Mouse (Mus musculus) limb, embryonic 12.5 days (tissue): Measurements from ENCODE around the gene Sacm1l. TPM values are rescaled to one million over a fixed set of nuclear protein-coding genes. Genes with fewer than 3 reads are reported as not detected.
A peak's percentile ranks its signal among the peaks of the same experiment; 100 is the strongest.

Experiments
- ATAC-seq: fragments of 200-750 bp; cut with Nextera tagmentation; 2 replicates; pipeline ENCODE4 v1.8.0; 2017; ENCODE audit warnings: low read depth, moderate TSS enrichment; ENCODE audit not compliant: insufficient number of reproducible peaks, insufficient read depth, low FRiP score, low TSS enrichment
- H3K27ac ChIP-seq: fragments of 300-500 bp; sonication (generic); 2 replicates; pipeline ENCODE4 v1.5.1; 2016; ENCODE audit warnings: mild to moderate bottlenecking, moderate library complexity
- H3K27me3 ChIP-seq: fragments of 300-500 bp; sonication (generic); 2 replicates; pipeline ENCODE4 v1.6.1; 2016; ENCODE audit warnings: mild to moderate bottlenecking, moderate library complexity
- H3K36me3 ChIP-seq: fragments of 300-500 bp; sonication (generic); 2 replicates; pipeline ENCODE4 v1.6.1; 2016; ENCODE audit warnings: mild to moderate bottlenecking, moderate library complexity
- H3K4me1 ChIP-seq: fragments of 300-500 bp; sonication (generic); replicated peaks from 2 replicates; pipeline ENCODE4 v1.6.1; 2016
- H3K4me2 ChIP-seq: fragments of 300-500 bp; sonication (generic); 2 replicates; pipeline ENCODE4 v1.6.1; 2016; ENCODE audit warnings: mild to moderate bottlenecking, moderate library complexity
- H3K4me3 ChIP-seq: fragments of 300-500 bp; sonication (generic); replicated peaks from 2 replicates; pipeline ENCODE4 v1.5.1; 2016; ENCODE audit warnings: mild to moderate bottlenecking
- H3K9ac ChIP-seq: fragments of 300-500 bp; sonication (generic); replicated peaks from 2 replicates; pipeline ENCODE4 v1.6.1; 2016; ENCODE audit warnings: mild to moderate bottlenecking, moderate library complexity
- H3K9me3 ChIP-seq: fragments of 300-500 bp; sonication (generic); 2 replicates; pipeline ENCODE4 v1.6.1; 2016; ENCODE audit warnings: mild to moderate bottlenecking, moderate library complexity
- WGBS: fragments of 180-500 bp; shearing (Covaris S2); methylation state at CpG from one replicate; pipeline ENCODE4 v1.1.7; 2016; 5-methylcytosine and 5-hydroxymethylcytosine counted together
- polyA plus RNA-seq: library from polyadenylated mRNA; unstranded; fragments of >200 nt; fragmentation: Nextera tagmentation; extraction: Ambion mirVana; gene quantifications from 2 replicates; pipeline ENCODE4 v1.2.1, GENCODE M21; 2016

The Sacm1l gene
- polyA plus RNA-seq, 1 experiment from 2014 or later, result 50.1 TPM

GRCm38 (mm10) chr9:123491917-123492585 is 37.5 kb upstream of the Sacm1l start:
- Histone ChIP-seq H3K9me3 (no peaks in the 10 kb centered on the region), H3K4me3 (no peak overlapping the region), H3K4me2 (0 out of 2 replicates have a peak overlapping the region, but pooled peaks have one; percentile 13), H3K27me3 (no peaks in the 10 kb centered on the region), H3K36me3 (peaks cover 9% of the 10 kb centered on the region; the same call in 1 of the 2 replicates), H3K4me1 (peaks cover 58% of the 10 kb centered on the region), H3K9ac (no peak overlapping the region), H3K27ac (peak overlapping the region; percentile 81)
- peak; percentile 79; the same call in 1 of the 2 replicates for ATAC-seq
- WGBS, result 73% methylated on average over 9 of the region's 9 CpGs

DNA sequence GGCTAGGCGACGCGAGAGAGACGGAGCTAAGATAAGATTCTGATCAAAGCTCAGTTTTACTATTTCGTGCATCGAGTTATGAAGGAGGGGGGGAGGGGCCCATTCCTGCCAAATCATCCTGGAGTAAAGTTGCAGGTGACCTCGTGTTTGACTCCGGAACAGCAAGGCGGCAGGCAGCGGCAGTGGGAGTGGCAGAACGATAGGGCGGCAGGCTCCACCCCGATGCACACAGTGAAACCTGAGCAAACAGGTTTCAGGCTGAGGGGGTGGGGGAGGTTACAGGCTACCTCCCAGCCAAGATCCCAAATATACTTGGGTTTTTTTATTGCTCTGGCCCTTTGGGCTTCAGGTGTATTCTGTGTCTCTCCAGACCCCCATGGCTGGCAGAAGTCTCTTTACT is 32.9 kb upstream of the Sacm1l start:
- 3% methylated on average over 13 of the region's 13 CpGs for WGBS
- H3K4me1 ChIP-seq, result peaks cover 31% of the 10 kb centered on the region
- H3K9ac ChIP-seq, result 0 out of 2 replicates have a peak overlapping the region, but pooled peaks have one; percentile 40
- peak overlapping the region; percentile 19 for H3K4me3 ChIP-seq
- H3K9me3 ChIP-seq, result no peaks in the 10 kb centered on the region
- ATAC-seq, result no peak
- peaks cover 14% of the 10 kb centered on the region for H3K36me3 ChIP-seq
- peak overlapping the region; percentile 47 for H3K4me2 ChIP-seq
- H3K27me3 ChIP-seq, result no peaks in the 10 kb centered on the region
- no peak overlapping the region for H3K27ac ChIP-seq

- Histone ChIP-seq H3K4me2 (no peak overlapping the region), H3K27ac (no peak overlapping the region), H3K9ac (no peak overlapping the region), H3K36me3 (peaks cover 22% of the 10 kb centered on the region), H3K4me3 (no peak overlapping the region), H3K27me3 (no peaks in the 10 kb centered on the region), H3K4me1 (peaks cover 21% of the 10 kb centered on the region), H3K9me3 (no peaks in the 10 kb centered on the region)
- 87% methylated on average over 5 of the region's 5 CpGs for WGBS
- ATAC-seq, result no peak
These were observed 31.7 kb upstream of the Sacm1l start for GRCm38 (mm10) chr9:123497906-123498305.

GRCm38 (mm10) chr9:123500480-123500879 is 29.1 kb upstream of the Sacm1l start:
- 88% methylated on average over 4 of the region's 4 CpGs for WGBS
- Histone ChIP-seq H3K9me3 (no peaks in the 10 kb centered on the region), H3K27me3 (no peaks in the 10 kb centered on the region), H3K36me3 (peaks cover 30% of the 10 kb centered on the region), H3K4me3 (no peak overlapping the region), H3K4me2 (no peak overlapping the region), H3K4me1 (peaks cover 18% of the 10 kb centered on the region), H3K9ac (no peak overlapping the region), H3K27ac (no peak overlapping the region)
- ATAC-seq, result no peak

GRCm38 (mm10) chr9:123503171-123503834 is 26.3 kb upstream of the Sacm1l start:
- ATAC-seq, result no peak
- Histone ChIP-seq H3K9ac (no peak overlapping the region), H3K4me1 (no peaks in the 10 kb centered on the region), H3K36me3 (peaks cover 30% of the 10 kb centered on the region), H3K9me3 (no peaks in the 10 kb centered on the region), H3K27ac (no peak overlapping the region), H3K4me3 (no peak overlapping the region), H3K4me2 (no peak overlapping the region), H3K27me3 (no peaks in the 10 kb centered on the region)
- 85% methylated on average over 5 of the region's 5 CpGs for WGBS

DNA sequence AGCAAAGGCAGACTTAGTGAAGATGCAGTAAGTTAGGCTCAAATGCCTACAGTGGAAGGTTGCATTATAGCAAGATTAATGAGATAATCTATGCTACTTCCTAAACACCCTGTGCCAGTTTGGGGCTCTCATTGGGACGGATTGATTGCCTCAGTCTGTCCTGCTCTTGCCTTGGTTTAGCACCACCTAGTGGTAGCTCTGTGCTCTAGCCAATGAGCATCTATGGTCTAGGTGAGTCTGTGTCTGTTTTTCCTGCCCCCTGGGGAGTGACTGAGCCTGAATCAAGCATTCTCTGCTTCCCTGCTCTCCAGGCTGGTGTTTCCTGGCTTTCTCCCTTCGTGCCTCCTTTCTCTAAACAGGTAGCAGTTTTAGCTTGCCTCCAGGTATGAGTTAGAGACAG is 25.2 kb upstream of the Sacm1l start:
- no peak overlapping the region for H3K4me3 ChIP-seq
- H3K36me3 ChIP-seq, result peaks cover 30% of the 10 kb centered on the region
- H3K9me3 ChIP-seq, result no peaks in the 10 kb centered on the region
- H3K27ac ChIP-seq, result no peak overlapping the region
- H3K27me3 ChIP-seq, result no peaks in the 10 kb centered on the region
- 14% methylated on average over 2 of the region's 2 CpGs for WGBS
- no peaks in the 10 kb centered on the region for H3K4me1 ChIP-seq
- ATAC-seq, result peak; percentile 69; the same call in 1 of the 2 replicates
- no peak overlapping the region for H3K9ac ChIP-seq
- H3K4me2 ChIP-seq, result no peak overlapping the region

DNA sequence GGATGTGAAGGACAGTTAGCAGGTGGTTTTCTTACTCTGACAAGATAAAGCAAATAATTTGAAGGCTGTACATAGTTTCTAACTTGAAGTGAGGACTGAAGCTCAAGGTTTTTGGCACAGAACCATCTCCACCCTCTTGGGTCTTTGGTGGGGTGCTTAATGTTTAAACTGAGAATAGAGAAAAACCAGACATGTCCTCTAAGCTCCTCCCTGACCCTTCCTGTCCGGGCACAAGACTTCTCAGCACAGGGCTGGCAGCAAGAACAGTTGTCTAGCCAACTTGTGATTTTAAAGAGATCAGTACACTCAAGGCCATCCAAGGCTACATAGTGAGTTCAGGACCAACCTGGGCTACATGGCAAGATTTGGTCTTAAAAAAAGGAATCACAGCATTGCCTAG is 24.0 kb upstream of the Sacm1l start:
- peaks cover 33% of the 10 kb centered on the region for H3K36me3 ChIP-seq
- no peaks in the 10 kb centered on the region for H3K9me3 ChIP-seq
- WGBS, result 67% methylated on average over 1 of the region's 1 CpGs
- H3K4me1 ChIP-seq, result no peaks in the 10 kb centered on the region
- H3K9ac ChIP-seq, result no peak overlapping the region
- ATAC-seq, result no peak
- no peak overlapping the region for H3K27ac ChIP-seq
- no peak overlapping the region for H3K4me2 ChIP-seq
- H3K4me3 ChIP-seq, result no peak overlapping the region
- no peaks in the 10 kb centered on the region for H3K27me3 ChIP-seq

DNA sequence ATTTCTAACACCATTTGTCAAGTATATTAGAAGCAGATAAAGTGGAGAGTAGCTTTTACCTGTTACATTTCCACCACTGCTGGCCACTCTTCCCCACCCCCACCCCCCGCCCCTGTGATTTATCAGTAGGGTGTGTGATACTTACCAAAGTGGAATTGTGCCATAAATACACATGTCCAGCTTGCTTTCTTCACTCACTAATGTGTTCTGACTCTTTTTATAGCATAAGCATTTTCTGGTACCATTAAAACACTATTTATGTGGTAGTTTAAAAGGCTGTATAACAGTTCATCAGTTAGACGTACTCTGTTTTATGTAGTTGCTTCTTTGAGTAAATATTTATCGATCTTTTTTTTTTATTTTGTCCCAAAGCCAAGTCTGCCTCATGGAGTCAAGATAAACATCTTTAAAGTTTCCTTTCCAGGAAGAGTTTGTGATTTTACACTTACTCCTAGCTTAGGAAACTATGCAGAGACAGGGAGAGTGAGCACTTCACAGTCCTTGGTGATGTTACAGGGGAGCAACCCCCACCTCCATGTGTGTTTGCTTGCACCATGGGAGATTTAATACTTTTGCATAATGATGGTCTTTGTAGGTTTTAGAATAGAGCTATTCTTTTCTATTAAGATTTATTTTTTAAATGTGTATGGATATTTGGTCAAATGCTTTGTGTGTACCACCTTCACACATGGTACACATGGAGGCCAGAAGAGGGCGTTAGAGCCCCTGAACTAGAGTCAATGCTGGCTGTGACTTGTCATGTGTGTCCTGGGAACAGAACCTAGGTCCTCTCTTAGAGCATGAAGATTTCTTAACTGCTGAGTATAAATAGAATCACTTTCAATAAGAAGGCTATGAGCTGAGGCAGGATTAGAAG is 23.1 kb upstream of the Sacm1l start:
- WGBS, result 59% methylated on average over 4 of the region's 4 CpGs
- no peak for ATAC-seq
- H3K27ac ChIP-seq, result no peak overlapping the region

GRCm38 (mm10) chr9:123507380-123507779 is 22.2 kb upstream of the Sacm1l start:
- no peak overlapping the region for H3K4me3 ChIP-seq
- no peaks in the 10 kb centered on the region for H3K9me3 ChIP-seq
- H3K4me2 ChIP-seq, result no peak overlapping the region
- ATAC-seq, result no peak
- H3K9ac ChIP-seq, result no peak overlapping the region
- peaks cover 41% of the 10 kb centered on the region for H3K36me3 ChIP-seq
- H3K27me3 ChIP-seq, result no peaks in the 10 kb centered on the region
- H3K4me1 ChIP-seq, result no peaks in the 10 kb centered on the region
- H3K27ac ChIP-seq, result no peak overlapping the region
- 82% methylated on average over 2 of the region's 2 CpGs for WGBS

More for the DNA sequence above, 23.1 kb upstream of the Sacm1l start:
- Histone ChIP-seq H3K27me3 (no peaks in the 10 kb centered on the region), H3K4me2 (no peak overlapping the region), H3K9ac (no peak overlapping the region), H3K4me1 (no peaks in the 10 kb centered on the region), H3K9me3 (no peaks in the 10 kb centered on the region), H3K4me3 (no peak overlapping the region), H3K36me3 (peaks cover 35% of the 10 kb centered on the region)

- ATAC-seq, result no peak
- 90% methylated on average over 2 of the region's 2 CpGs for WGBS
- Histone ChIP-seq H3K9me3 (no peaks in the 10 kb centered on the region), H3K4me3 (no peak overlapping the region), H3K27ac (no peak overlapping the region), H3K27me3 (no peaks in the 10 kb centered on the region), H3K9ac (no peak overlapping the region), H3K4me1 (no peaks in the 10 kb centered on the region), H3K4me2 (no peak overlapping the region), H3K36me3 (peaks cover 42% of the 10 kb centered on the region)
These were observed 20.6 kb upstream of the Sacm1l start for GRCm38 (mm10) chr9:123508986-123509385.
